Mouse (Mus musculus) heart, postnatal 0 days (tissue): ENCODE measurements around the gene Enpp1. TPM values are rescaled to one million over a fixed set of nuclear protein-coding genes. Genes with fewer than 3 reads are reported as not detected.

Source experiments
- ATAC-seq: fragments of 200-750 bp; cut with Nextera tagmentation; 2 replicates; pipeline ENCODE4 v1.8.0; 2017; ENCODE audit warnings: low read depth, moderate number of reproducible peaks, moderate library complexity; ENCODE audit not compliant: insufficient read depth
- DNase-seq: peaks from one replicate; pipeline ENCODE4 v3.0.0-alpha.2; 2016; ENCODE audit warnings: low spot score
- H3K27ac ChIP-seq: fragments of 300-500 bp; sonication (generic); 2 replicates; pipeline ENCODE4 v1.5.1; 2014; ENCODE audit warnings: low read depth, mild to moderate bottlenecking
- H3K27me3 ChIP-seq: fragments of 300-500 bp; sonication (generic); 2 replicates; pipeline ENCODE4 v1.6.1; 2014; ENCODE audit warnings: low read length, mixed read lengths; ENCODE audit not compliant: control insufficient read depth, insufficient read depth
- H3K36me3 ChIP-seq: fragments of 300-500 bp; sonication (generic); replicated peaks from 2 replicates; pipeline ENCODE4 v1.6.1; 2014; ENCODE audit warnings: low read length, mixed read lengths; ENCODE audit not compliant: control insufficient read depth, insufficient read depth
- H3K4me1 ChIP-seq: fragments of 300-500 bp; sonication (generic); 2 replicates; pipeline ENCODE4 v1.6.1; 2014; ENCODE audit warnings: antibody characterized with exemption; ENCODE audit not compliant: control insufficient read depth, insufficient read depth
- H3K4me2 ChIP-seq: fragments of 300-500 bp; sonication (generic); 2 replicates; pipeline ENCODE4 v1.6.1; 2014; ENCODE audit warnings: low read depth, mild to moderate bottlenecking, low read length, moderate library complexity
- H3K4me3 ChIP-seq: fragments of 300-500 bp; sonication (generic); 2 replicates; pipeline ENCODE4 v1.5.1; 2014; ENCODE audit warnings: low read depth, low read length
- H3K9ac ChIP-seq: fragments of 300-500 bp; sonication (generic); replicated peaks from 2 replicates; pipeline ENCODE4 v1.6.1; 2014; ENCODE audit warnings: low read depth, low read length, mixed read lengths
- H3K9me3 ChIP-seq: fragments of 300-500 bp; sonication (generic); replicated peaks from 2 replicates; pipeline ENCODE4 v1.6.1; 2016; ENCODE audit warnings: low read length; ENCODE audit not compliant: control insufficient read depth
- CTCF ChIP-seq: IDR thresholded peaks from 2 replicates; pipeline ENCODE4 v1.5.1; 2016; ENCODE audit warnings: antibody characterized with exemption, control low read depth, low read depth
- EP300 ChIP-seq: IDR thresholded peaks from 2 replicates; pipeline ENCODE4 v1.6.1; 2016; ENCODE audit warnings: antibody characterized with exemption, low read depth
- WGBS: fragments of 180-500 bp; shearing (Covaris S2); extraction: QIAGEN DNeasy Blood & Tissue Kit; methylation state at CpG from one replicate; pipeline ENCODE4 v1.1.7; 2014; 5-methylcytosine and 5-hydroxymethylcytosine counted together
- polyA plus RNA-seq: library from polyadenylated mRNA; unstranded; fragments of >200 nt; fragmentation: Nextera tagmentation; extraction: Ambion mirVana; gene quantifications from 2 replicates; pipeline ENCODE4 v1.2.1, GENCODE M21; 2015
- total RNA-seq: library from RNA; depleted of rRNA; stranded (reverse); fragments of >200 nt; gene quantifications from 2 replicates; pipeline ENCODE4 v1.2.3, GENCODE M21; 2014; ENCODE audit warnings: low replicate concordance

Gene Enpp1
- total and polyA plus RNA-seq, 2 experiments from 2014 or later: 1.8 to 2.5 TPM

- Histone ChIP-seq H3K27me3 (no peaks in the 10 kb centered on the region), H3K36me3 (no peaks in the 10 kb centered on the region), H3K4me2 (no peak overlapping the region), H3K4me1 (peaks cover 5% of the 10 kb centered on the region), H3K27ac (no peak overlapping the region), H3K9ac (no peak overlapping the region), H3K4me3 (no peak overlapping the region), H3K9me3 (no peaks in the 10 kb centered on the region)
- no peak for DNase-seq
- ATAC-seq: peak; percentile 41
- TF ChIP-seq EP300 (no peak), CTCF (no peak)
- WGBS: 78% methylated on average over 9 of the region's 9 CpGs
Measured at GRCm38 (mm10) chr10:24609766-24610165, 102.2 kb downstream of the Enpp1 start.

DNA sequence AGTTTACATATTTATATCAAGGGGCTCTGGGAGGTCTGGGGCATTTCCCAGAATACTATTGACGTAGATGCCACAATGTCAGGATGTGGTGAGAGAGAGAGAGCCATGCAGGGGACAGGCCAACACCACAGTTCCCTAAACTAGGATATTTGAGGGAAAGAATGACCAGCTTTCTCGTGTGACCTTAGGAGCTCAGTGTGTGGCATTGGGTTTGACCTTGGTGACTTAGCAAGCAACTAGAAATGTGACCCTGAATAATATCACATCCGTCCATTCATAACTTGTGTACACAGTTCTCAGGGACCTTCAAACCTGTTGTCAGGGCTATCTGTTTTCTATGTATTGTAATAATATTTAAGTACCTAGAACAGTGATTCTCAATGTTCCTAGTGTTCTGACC is 102.8 kb downstream of the Enpp1 start:
- no peak overlapping the region for H3K27ac ChIP-seq
- H3K4me3 ChIP-seq: no peak overlapping the region
- DNase-seq: no peak
- no peaks in the 10 kb centered on the region for H3K9me3 ChIP-seq
- peaks cover 5% of the 10 kb centered on the region for H3K4me1 ChIP-seq
- TF ChIP-seq CTCF (no peak), EP300 (no peak)
- no peak overlapping the region for H3K9ac ChIP-seq
- no peaks in the 10 kb centered on the region for H3K27me3 ChIP-seq
- WGBS: 86% methylated on average over 3 of the region's 3 CpGs
- H3K36me3 ChIP-seq: no peaks in the 10 kb centered on the region
- ATAC-seq: no peak
- no peak overlapping the region for H3K4me2 ChIP-seq

DNA sequence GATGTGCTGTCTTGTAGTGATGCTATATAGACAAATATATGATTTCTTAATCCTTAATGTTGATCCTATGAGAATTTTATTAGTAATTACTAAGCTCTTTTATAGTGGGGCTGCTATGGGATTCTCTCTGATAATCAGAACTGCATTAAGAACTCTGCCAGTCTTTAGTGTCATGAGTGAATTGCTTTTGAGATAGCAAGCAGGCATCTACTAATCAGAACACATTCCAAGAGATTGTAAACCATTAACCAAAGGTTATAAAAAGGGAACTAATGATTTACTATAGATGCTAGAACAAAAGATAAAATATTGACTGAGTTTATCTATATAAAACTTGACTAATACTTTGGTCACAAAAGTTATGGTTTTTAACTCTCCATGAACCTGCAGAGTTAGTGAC is 108.2 kb downstream of the Enpp1 start:
- Histone ChIP-seq H3K36me3 (peaks cover under 1% of the 10 kb centered on the region; the same call in 1 of the 2 replicates), H3K4me3 (no peak overlapping the region), H3K27me3 (no peaks in the 10 kb centered on the region), H3K27ac (no peak overlapping the region), H3K4me1 (no peaks in the 10 kb centered on the region), H3K9me3 (no peaks in the 10 kb centered on the region), H3K4me2 (no peak overlapping the region), H3K9ac (no peak overlapping the region)
- no peak for TF ChIP-seq EP300
- TF ChIP-seq CTCF: no peak
- no peak for DNase-seq
- ATAC-seq: no peak

- Histone ChIP-seq H3K36me3 (peaks cover 7% of the 10 kb centered on the region; the same call in 1 of the 2 replicates), H3K27ac (no peak overlapping the region), H3K4me3 (no peak overlapping the region), H3K9ac (no peak overlapping the region), H3K4me1 (no peaks in the 10 kb centered on the region), H3K4me2 (no peak overlapping the region), H3K9me3 (no peaks in the 10 kb centered on the region), H3K27me3 (no peaks in the 10 kb centered on the region)
- 84% methylated on average over 2 of the region's 2 CpGs for WGBS
- TF ChIP-seq EP300: no peak
- TF ChIP-seq CTCF: no peak
- no peak for ATAC-seq
- no peak for DNase-seq
Measured at GRCm38 (mm10) chr10:24603035-24603434, 108.9 kb downstream of the Enpp1 start.

GRCm38 (mm10) chr10:24599802-24600201 is 112.2 kb downstream of the Enpp1 start:
- no peak overlapping the region for H3K4me2 ChIP-seq
- WGBS: 55% methylated on average over 5 of the region's 5 CpGs
- H3K27ac ChIP-seq: peak overlapping the region; percentile 48; the same call in 1 of the 2 replicates
- no peaks in the 10 kb centered on the region for H3K27me3 ChIP-seq
- H3K9ac ChIP-seq: no peak overlapping the region
- no peak overlapping the region for H3K4me3 ChIP-seq
- H3K9me3 ChIP-seq: no peaks in the 10 kb centered on the region
- ATAC-seq (no peak), DNase-seq (no peak)
- peaks cover 10% of the 10 kb centered on the region for H3K4me1 ChIP-seq
- peaks cover 18% of the 10 kb centered on the region for H3K36me3 ChIP-seq
- no peak for TF ChIP-seq EP300
- TF ChIP-seq CTCF: no peak

DNA sequence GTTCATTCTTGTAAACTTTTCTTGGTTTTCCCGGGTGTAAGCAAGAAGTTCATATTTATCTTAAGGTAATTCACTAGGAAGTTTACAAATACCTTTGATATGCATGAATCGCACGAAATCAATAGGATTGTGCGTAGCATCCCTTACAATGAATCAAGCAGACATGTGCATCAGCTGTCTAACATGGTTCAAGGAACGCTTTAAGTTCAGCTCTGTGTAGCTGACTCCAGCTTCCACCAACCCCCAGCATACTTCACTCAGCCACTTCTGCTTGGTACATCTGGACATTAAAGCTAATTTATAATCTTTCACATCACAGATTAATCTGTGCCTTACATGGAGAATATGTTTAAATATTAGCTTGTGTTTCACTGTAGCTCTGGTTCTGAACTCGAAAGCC is 113.3 kb downstream of the Enpp1 start:
- no peak for DNase-seq
- Histone ChIP-seq H3K4me3 (peak overlapping the region; percentile 79; the same call in 1 of the 2 replicates), H3K9me3 (no peaks in the 10 kb centered on the region), H3K4me2 (peak overlapping the region; percentile 67), H3K36me3 (peaks cover 18% of the 10 kb centered on the region), H3K9ac (no peak overlapping the region), H3K4me1 (peaks cover 18% of the 10 kb centered on the region), H3K27me3 (no peaks in the 10 kb centered on the region), H3K27ac (no peak overlapping the region; the same call in 1 of the 2 replicates)
- WGBS: 83% methylated on average over 6 of the region's 6 CpGs
- no peak for ATAC-seq
- TF ChIP-seq EP300 (no peak), CTCF (no peak)
